Mouse (Mus musculus): Measurements from ENCODE around the gene Cntd1. TPM values are rescaled to one million over a fixed set of nuclear protein-coding genes. Genes with fewer than 3 reads are reported as not detected.
A peak's percentile ranks its signal among the peaks of the same experiment; 100 is the strongest.

The Cntd1 gene
- polyA plus RNA-seq, 1 experiment from 2014 or later, result 0.26 TPM

- Histone ChIP-seq H3K4me2 (replicated peaks; ENCODE audit: low read depth) (peak overlapping the region; percentile 94), H3K27me3 (replicated peaks; ENCODE audit: control insufficient read depth, insufficient read depth, low read length) (no peaks in the 10 kb centered on the region), H3K4me1 (replicated peaks; ENCODE audit: control insufficient read depth, insufficient read depth, low read length) (0 out of 2 replicates have a peak, but pooled peaks cover 3% of the 10 kb centered on the region), H3K36me3 (ENCODE audit: control insufficient read depth, insufficient read depth) (peaks cover 17% of the 10 kb centered on the region), H3K27ac (ENCODE audit: low read depth, low read length) (peak overlapping the region; percentile 54), H3K9ac (ENCODE audit: low read depth, low read length) (peak overlapping the region; percentile 72), H3K4me3 (ENCODE audit: low read depth, low read length) (peak overlapping the region; percentile 71), H3K9me3 (ENCODE audit: control insufficient read depth) (no peaks in the 10 kb centered on the region)
- WGBS, result 11% methylated on average over 26 of the region's 26 CpGs
- peak; percentile 12; the same call in 1 of the 2 replicates for ATAC-seq
- TF ChIP-seq CTCF (IDR thresholded peaks at IDR 0.05; ENCODE audit: low read depth), result no peak
Measured at GRCm38 (mm10) chr11:101301299-101302003, 22.6 kb downstream of the Cntd1 start.

GRCm38 (mm10) chr11:101302004-101302798 lies 23.4 kb downstream of the Cntd1 start, which contains the start of gene Becn1:
TSS of gene Becn1 (minus strand) at chr11:101302286.
- H3K9ac ChIP-seq (ENCODE audit: low read depth, low read length), result peak within 1 kb of the TSS; percentile 72
- 7% methylated on average over 39 of the region's 39 CpGs for WGBS
- H3K27me3 ChIP-seq (replicated peaks; ENCODE audit: control insufficient read depth, insufficient read depth, low read length), result no peaks in the 10 kb centered on the region
- H3K4me2 ChIP-seq (replicated peaks; ENCODE audit: low read depth), result peak within 1 kb of the TSS; percentile 94
- H3K36me3 ChIP-seq (ENCODE audit: control insufficient read depth, insufficient read depth), result peaks cover 13% of the 10 kb centered on the region
- peak; percentile 97 for TF ChIP-seq CTCF (IDR thresholded peaks at IDR 0.05; ENCODE audit: low read depth)
- no peaks in the 10 kb centered on the region for H3K9me3 ChIP-seq (ENCODE audit: control insufficient read depth)
- H3K4me1 ChIP-seq (replicated peaks; ENCODE audit: control insufficient read depth, insufficient read depth, low read length), result 0 out of 2 replicates have a peak, but pooled peaks cover 3% of the 10 kb centered on the region
- H3K27ac ChIP-seq (ENCODE audit: low read depth, low read length), result peak within 1 kb of the TSS; percentile 54
- peak; percentile 88 for ATAC-seq
- H3K4me3 ChIP-seq (ENCODE audit: low read depth, low read length), result peak within 1 kb of the TSS; percentile 71

DNA sequence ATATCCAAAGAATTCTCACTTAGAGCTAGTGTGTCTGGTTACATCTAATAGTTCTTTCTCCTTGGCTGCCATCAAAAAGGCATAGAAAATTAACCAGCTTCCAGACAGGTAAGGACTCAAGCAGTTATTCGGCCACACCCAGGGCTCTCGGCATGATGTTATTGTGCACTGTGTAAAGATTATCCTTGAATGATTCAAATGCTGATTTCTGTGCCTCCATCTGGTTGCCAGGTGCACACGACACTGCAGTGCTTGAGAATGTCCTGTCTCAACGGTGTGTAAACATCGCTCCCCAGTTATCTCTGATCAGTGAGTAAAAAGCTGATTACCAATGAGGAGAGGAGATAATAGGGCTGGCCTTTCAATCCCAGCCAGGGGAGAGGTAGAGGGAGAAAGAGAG lies 28.9 kb downstream of the Cntd1 start:
- Histone ChIP-seq H3K4me3 (ENCODE audit: low read depth, low read length) (no peak overlapping the region), H3K4me1 (replicated peaks; ENCODE audit: control insufficient read depth, insufficient read depth, low read length) (no peaks in the 10 kb centered on the region), H3K4me2 (replicated peaks; ENCODE audit: low read depth) (no peak overlapping the region), H3K9ac (ENCODE audit: low read depth, low read length) (no peak overlapping the region), H3K36me3 (ENCODE audit: control insufficient read depth, insufficient read depth) (no peaks in the 10 kb centered on the region), H3K9me3 (ENCODE audit: control insufficient read depth) (no peaks in the 10 kb centered on the region), H3K27me3 (replicated peaks; ENCODE audit: control insufficient read depth, insufficient read depth, low read length) (no peaks in the 10 kb centered on the region), H3K27ac (ENCODE audit: low read depth, low read length) (no peak overlapping the region)
- ATAC-seq, result no peak
- TF ChIP-seq CTCF (IDR thresholded peaks at IDR 0.05; ENCODE audit: low read depth), result no peak
- 14% methylated on average over 5 of the region's 5 CpGs for WGBS

GRCm38 (mm10) chr11:101311083-101311482 lies 32.3 kb downstream of the Cntd1 start:
- Histone ChIP-seq H3K36me3 (ENCODE audit: control insufficient read depth, insufficient read depth) (no peaks in the 10 kb centered on the region), H3K4me1 (replicated peaks; ENCODE audit: control insufficient read depth, insufficient read depth, low read length) (no peaks in the 10 kb centered on the region), H3K9ac (ENCODE audit: low read depth, low read length) (no peak overlapping the region), H3K27ac (ENCODE audit: low read depth, low read length) (no peak overlapping the region), H3K4me3 (ENCODE audit: low read depth, low read length) (no peak overlapping the region), H3K4me2 (replicated peaks; ENCODE audit: low read depth) (no peak overlapping the region), H3K9me3 (ENCODE audit: control insufficient read depth) (no peaks in the 10 kb centered on the region), H3K27me3 (replicated peaks; ENCODE audit: control insufficient read depth, insufficient read depth, low read length) (no peaks in the 10 kb centered on the region)
- ATAC-seq, result no peak
- TF ChIP-seq CTCF (IDR thresholded peaks at IDR 0.05; ENCODE audit: low read depth), result no peak
- WGBS, result 85% methylated on average over 3 of the region's 3 CpGs

GRCm38 (mm10) chr11:101312150-101312549 lies 33.3 kb downstream of the Cntd1 start:
- H3K4me1 ChIP-seq (replicated peaks; ENCODE audit: control insufficient read depth, insufficient read depth, low read length), result no peaks in the 10 kb centered on the region
- no peaks in the 10 kb centered on the region for H3K36me3 ChIP-seq (ENCODE audit: control insufficient read depth, insufficient read depth)
- H3K9ac ChIP-seq (ENCODE audit: low read depth, low read length), result no peak overlapping the region
- H3K9me3 ChIP-seq (ENCODE audit: control insufficient read depth), result no peaks in the 10 kb centered on the region
- H3K4me3 ChIP-seq (ENCODE audit: low read depth, low read length), result no peak overlapping the region
- H3K4me2 ChIP-seq (replicated peaks; ENCODE audit: low read depth), result no peak overlapping the region
- no peak for TF ChIP-seq CTCF (IDR thresholded peaks at IDR 0.05; ENCODE audit: low read depth)
- H3K27me3 ChIP-seq (replicated peaks; ENCODE audit: control insufficient read depth, insufficient read depth, low read length), result no peaks in the 10 kb centered on the region
- H3K27ac ChIP-seq (ENCODE audit: low read depth, low read length), result no peak overlapping the region
- ATAC-seq, result no peak
- 24% methylated on average over 3 of the region's 3 CpGs for WGBS

DNA sequence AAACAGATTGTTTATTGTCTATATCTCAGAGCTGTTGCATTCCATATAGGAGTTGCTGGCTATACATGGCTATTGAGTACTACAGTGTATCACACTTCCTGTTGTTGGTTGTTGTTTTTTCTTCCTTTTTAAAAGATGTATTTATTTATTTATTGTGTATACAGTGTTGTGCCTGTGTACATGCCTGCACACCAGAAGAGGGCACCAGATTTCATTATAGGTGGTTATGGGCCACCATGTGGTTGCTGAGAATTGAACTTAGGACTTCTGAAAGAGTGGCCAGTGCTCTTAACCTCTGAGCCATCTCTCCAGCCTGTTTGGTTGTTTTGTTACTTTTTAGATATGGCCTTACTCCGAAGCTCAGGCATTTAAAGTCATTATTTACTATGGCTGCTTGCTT lies 35.8 kb downstream of the Cntd1 start:
- H3K27me3 ChIP-seq (replicated peaks; ENCODE audit: control insufficient read depth, insufficient read depth, low read length), result no peaks in the 10 kb centered on the region
- H3K27ac ChIP-seq (ENCODE audit: low read depth, low read length), result no peak overlapping the region
- H3K9me3 ChIP-seq (ENCODE audit: control insufficient read depth), result no peaks in the 10 kb centered on the region
- no peak overlapping the region for H3K9ac ChIP-seq (ENCODE audit: low read depth, low read length)
- 92% methylated on average over 1 of the region's 1 CpGs for WGBS
- H3K4me3 ChIP-seq (ENCODE audit: low read depth, low read length), result no peak overlapping the region
- no peak for ATAC-seq
- no peak overlapping the region for H3K4me2 ChIP-seq (replicated peaks; ENCODE audit: low read depth)
- peaks cover 11% of the 10 kb centered on the region for H3K36me3 ChIP-seq (ENCODE audit: control insufficient read depth, insufficient read depth)
- H3K4me1 ChIP-seq (replicated peaks; ENCODE audit: control insufficient read depth, insufficient read depth, low read length), result no peaks in the 10 kb centered on the region
- peak; percentile 36 for TF ChIP-seq CTCF (IDR thresholded peaks at IDR 0.05; ENCODE audit: low read depth)
